Mouse (Mus musculus) cerebellum, adult 2 months (tissue): ENCODE data around the gene Tmem151b.

Source experiments
- CTCF ChIP-seq: fragments of 200-500 bp; IDR thresholded peaks from 2 replicates; pipeline ENCODE4 v1.5.1; 2011; ENCODE audit warnings: low read depth, mild to moderate bottlenecking, control low read depth, low read length, moderate library complexity, borderline replicate concordance; ENCODE audit not compliant: insufficient read depth
- POLR2A ChIP-seq: fragments of 200-500 bp; IDR thresholded peaks from 2 replicates; pipeline ENCODE4 v1.6.1; 2011; ENCODE audit warnings: low read length, control low read depth, borderline replicate concordance; ENCODE audit not compliant: insufficient read depth

DNA sequence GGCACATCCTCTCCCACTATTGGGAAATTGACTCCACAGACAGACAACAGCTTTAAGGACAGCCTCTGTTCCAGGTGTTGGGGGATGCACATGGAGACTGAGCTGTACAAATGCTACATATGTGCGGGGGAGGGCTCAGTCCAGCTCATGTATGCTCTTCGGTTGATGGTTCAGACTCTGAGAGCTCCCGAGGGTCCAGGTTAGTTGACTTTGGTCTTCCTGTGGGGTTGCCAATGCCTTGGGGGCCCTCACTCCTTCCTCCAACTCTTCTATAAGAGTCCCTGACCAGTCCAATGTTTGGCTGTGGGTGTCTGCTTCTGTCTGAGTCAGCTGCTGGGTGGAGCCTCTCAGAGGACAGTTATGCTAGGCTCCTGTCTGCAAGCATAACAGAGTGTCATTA, 3.6 kb upstream of the Tmem151b start:
- TF ChIP-seq CTCF (no peak), POLR2A (no peak)
